Mouse (Mus musculus): Measurements from ENCODE around the gene Ttn. TPM values are rescaled to one million over a fixed set of nuclear protein-coding genes. Genes with fewer than 3 reads are reported as not detected.

Ttn gene
- polyA plus RNA-seq, 1 experiment from 2014 or later = 4.1 TPM

GRCm38 (mm10) chr2:76811160-76811559, 171.2 kb downstream of the Ttn start:
- no peak for ATAC-seq (ENCODE audit: low FRiP score, low TSS enrichment)
- no peak overlapping the region for H3K27ac ChIP-seq (ENCODE audit: low read length)
- 93% methylated on average over 17 of the region's 17 CpGs for WGBS
- no peaks in the 10 kb centered on the region for H3K9me3 ChIP-seq (ENCODE audit: low read length)
- H3K27me3 ChIP-seq (ENCODE audit: insufficient read depth, low read length) = no peaks in the 10 kb centered on the region
- H3K4me2 ChIP-seq (replicated peaks; ENCODE audit: low read depth, low read length) = no peak overlapping the region
- H3K4me1 ChIP-seq (ENCODE audit: insufficient read depth, low read length) = no peaks in the 10 kb centered on the region
- H3K9ac ChIP-seq (replicated peaks; ENCODE audit: low read length) = no peak overlapping the region
- H3K4me3 ChIP-seq (ENCODE audit: low read length) = no peak overlapping the region
- no peaks in the 10 kb centered on the region for H3K36me3 ChIP-seq (ENCODE audit: insufficient read depth, low read length)

- ATAC-seq (ENCODE audit: low FRiP score, low TSS enrichment) = no peak
- H3K9me3 ChIP-seq (ENCODE audit: low read length) = no peaks in the 10 kb centered on the region
- H3K9ac ChIP-seq (replicated peaks; ENCODE audit: low read length) = no peak overlapping the region
- no peak overlapping the region for H3K4me2 ChIP-seq (replicated peaks; ENCODE audit: low read depth, low read length)
- H3K4me1 ChIP-seq (ENCODE audit: insufficient read depth, low read length) = no peaks in the 10 kb centered on the region
- H3K36me3 ChIP-seq (ENCODE audit: insufficient read depth, low read length) = no peaks in the 10 kb centered on the region
- no peaks in the 10 kb centered on the region for H3K27me3 ChIP-seq (ENCODE audit: insufficient read depth, low read length)
- no peak overlapping the region for H3K4me3 ChIP-seq (ENCODE audit: low read length)
- H3K27ac ChIP-seq (ENCODE audit: low read length) = no peak overlapping the region
- 84% methylated on average over 10 of the region's 10 CpGs for WGBS
These were observed 174.0 kb downstream of the Ttn start for GRCm38 (mm10) chr2:76808334-76808733.

- no peak overlapping the region for H3K4me2 ChIP-seq (replicated peaks; ENCODE audit: low read depth, low read length)
- no peak for ATAC-seq (ENCODE audit: low FRiP score, low TSS enrichment)
- no peaks in the 10 kb centered on the region for H3K36me3 ChIP-seq (ENCODE audit: insufficient read depth, low read length)
- no peaks in the 10 kb centered on the region for H3K4me1 ChIP-seq (ENCODE audit: insufficient read depth, low read length)
- H3K9me3 ChIP-seq (ENCODE audit: low read length) = no peaks in the 10 kb centered on the region
- H3K9ac ChIP-seq (replicated peaks; ENCODE audit: low read length) = no peak overlapping the region
- H3K4me3 ChIP-seq (ENCODE audit: low read length) = no peak overlapping the region
- WGBS = 86% methylated on average over 7 of the region's 7 CpGs
- no peaks in the 10 kb centered on the region for H3K27me3 ChIP-seq (ENCODE audit: insufficient read depth, low read length)
- no peak overlapping the region for H3K27ac ChIP-seq (ENCODE audit: low read length)
These were observed 175.1 kb downstream of the Ttn start for GRCm38 (mm10) chr2:76807284-76807683.

GRCm38 (mm10) chr2:76806861-76807260, 175.5 kb downstream of the Ttn start:
- H3K9ac ChIP-seq (replicated peaks; ENCODE audit: low read length) = no peak overlapping the region
- no peaks in the 10 kb centered on the region for H3K36me3 ChIP-seq (ENCODE audit: insufficient read depth, low read length)
- ATAC-seq (ENCODE audit: low FRiP score, low TSS enrichment) = no peak
- H3K27ac ChIP-seq (ENCODE audit: low read length) = no peak overlapping the region
- H3K4me1 ChIP-seq (ENCODE audit: insufficient read depth, low read length) = no peaks in the 10 kb centered on the region
- H3K4me2 ChIP-seq (replicated peaks; ENCODE audit: low read depth, low read length) = no peak overlapping the region
- WGBS = 76% methylated on average over 9 of the region's 9 CpGs
- H3K27me3 ChIP-seq (ENCODE audit: insufficient read depth, low read length) = no peaks in the 10 kb centered on the region
- no peak overlapping the region for H3K4me3 ChIP-seq (ENCODE audit: low read length)
- no peaks in the 10 kb centered on the region for H3K9me3 ChIP-seq (ENCODE audit: low read length)

GRCm38 (mm10) chr2:76806376-76806775, 176.0 kb downstream of the Ttn start:
- Histone ChIP-seq H3K4me1 (ENCODE audit: insufficient read depth, low read length) (no peaks in the 10 kb centered on the region), H3K36me3 (ENCODE audit: insufficient read depth, low read length) (no peaks in the 10 kb centered on the region), H3K9ac (replicated peaks; ENCODE audit: low read length) (no peak overlapping the region), H3K4me3 (ENCODE audit: low read length) (no peak overlapping the region), H3K9me3 (ENCODE audit: low read length) (no peaks in the 10 kb centered on the region), H3K27ac (ENCODE audit: low read length) (no peak overlapping the region), H3K27me3 (ENCODE audit: insufficient read depth, low read length) (no peaks in the 10 kb centered on the region), H3K4me2 (replicated peaks; ENCODE audit: low read depth, low read length) (no peak overlapping the region)
- 68% methylated on average over 4 of the region's 4 CpGs for WGBS
- ATAC-seq (ENCODE audit: low FRiP score, low TSS enrichment) = no peak

- no peak overlapping the region for H3K4me2 ChIP-seq (replicated peaks; ENCODE audit: low read depth, low read length)
- H3K27me3 ChIP-seq (ENCODE audit: insufficient read depth, low read length) = no peaks in the 10 kb centered on the region
- no peak overlapping the region for H3K9ac ChIP-seq (replicated peaks; ENCODE audit: low read length)
- H3K27ac ChIP-seq (ENCODE audit: low read length) = no peak overlapping the region
- 75% methylated on average over 5 of the region's 5 CpGs for WGBS
- H3K4me3 ChIP-seq (ENCODE audit: low read length) = no peak overlapping the region
- H3K9me3 ChIP-seq (ENCODE audit: low read length) = no peaks in the 10 kb centered on the region
- no peak for ATAC-seq (ENCODE audit: low FRiP score, low TSS enrichment)
- no peaks in the 10 kb centered on the region for H3K4me1 ChIP-seq (ENCODE audit: insufficient read depth, low read length)
- H3K36me3 ChIP-seq (ENCODE audit: insufficient read depth, low read length) = no peaks in the 10 kb centered on the region
These were observed 177.0 kb downstream of the Ttn start for GRCm38 (mm10) chr2:76805191-76805892.

GRCm38 (mm10) chr2:76784171-76784570, 198.2 kb downstream of the Ttn start:
- Histone ChIP-seq H3K4me1 (ENCODE audit: insufficient read depth, low read length) (no peaks in the 10 kb centered on the region), H3K27ac (ENCODE audit: low read length) (no peak overlapping the region), H3K4me3 (ENCODE audit: low read length) (no peak overlapping the region), H3K4me2 (replicated peaks; ENCODE audit: low read depth, low read length) (no peak overlapping the region), H3K9me3 (ENCODE audit: low read length) (peaks cover 10% of the 10 kb centered on the region), H3K27me3 (ENCODE audit: insufficient read depth, low read length) (no peaks in the 10 kb centered on the region), H3K36me3 (ENCODE audit: insufficient read depth, low read length) (no peaks in the 10 kb centered on the region), H3K9ac (replicated peaks; ENCODE audit: low read length) (no peak overlapping the region)
- ATAC-seq (ENCODE audit: low FRiP score, low TSS enrichment) = no peak
- 96% methylated on average over 12 of the region's 12 CpGs for WGBS

GRCm38 (mm10) chr2:76780792-76781191, 201.6 kb downstream of the Ttn start:
- no peaks in the 10 kb centered on the region for H3K27me3 ChIP-seq (ENCODE audit: insufficient read depth, low read length)
- no peak overlapping the region for H3K4me2 ChIP-seq (replicated peaks; ENCODE audit: low read depth, low read length)
- no peak overlapping the region for H3K27ac ChIP-seq (ENCODE audit: low read length)
- no peaks in the 10 kb centered on the region for H3K4me1 ChIP-seq (ENCODE audit: insufficient read depth, low read length)
- peaks cover 10% of the 10 kb centered on the region for H3K9me3 ChIP-seq (ENCODE audit: low read length)
- WGBS = 89% methylated on average over 13 of the region's 13 CpGs
- H3K9ac ChIP-seq (replicated peaks; ENCODE audit: low read length) = no peak overlapping the region
- H3K36me3 ChIP-seq (ENCODE audit: insufficient read depth, low read length) = no peaks in the 10 kb centered on the region
- no peak overlapping the region for H3K4me3 ChIP-seq (ENCODE audit: low read length)
- no peak for ATAC-seq (ENCODE audit: low FRiP score, low TSS enrichment)

- no peak for ATAC-seq (ENCODE audit: low FRiP score, low TSS enrichment)
- no peak overlapping the region for H3K4me2 ChIP-seq (replicated peaks; ENCODE audit: low read depth, low read length)
- H3K4me3 ChIP-seq (ENCODE audit: low read length) = no peak overlapping the region
- no peaks in the 10 kb centered on the region for H3K27me3 ChIP-seq (ENCODE audit: insufficient read depth, low read length)
- H3K27ac ChIP-seq (ENCODE audit: low read length) = no peak overlapping the region
- H3K36me3 ChIP-seq (ENCODE audit: insufficient read depth, low read length) = no peaks in the 10 kb centered on the region
- no peaks in the 10 kb centered on the region for H3K4me1 ChIP-seq (ENCODE audit: insufficient read depth, low read length)
- no peak overlapping the region for H3K9ac ChIP-seq (replicated peaks; ENCODE audit: low read length)
- no peaks in the 10 kb centered on the region for H3K9me3 ChIP-seq (ENCODE audit: low read length)
- WGBS = 92% methylated on average over 10 of the region's 10 CpGs
These were observed 212.5 kb downstream of the Ttn start for GRCm38 (mm10) chr2:76769831-76770230.

- Histone ChIP-seq H3K4me3 (ENCODE audit: low read length) (no peak overlapping the region), H3K9me3 (ENCODE audit: low read length) (no peaks in the 10 kb centered on the region), H3K9ac (replicated peaks; ENCODE audit: low read length) (no peak overlapping the region), H3K27me3 (ENCODE audit: insufficient read depth, low read length) (no peaks in the 10 kb centered on the region), H3K36me3 (ENCODE audit: insufficient read depth, low read length) (no peaks in the 10 kb centered on the region), H3K27ac (ENCODE audit: low read length) (no peak overlapping the region), H3K4me2 (replicated peaks; ENCODE audit: low read depth, low read length) (no peak overlapping the region), H3K4me1 (ENCODE audit: insufficient read depth, low read length) (no peaks in the 10 kb centered on the region)
- no peak for ATAC-seq (ENCODE audit: low FRiP score, low TSS enrichment)
- 93% methylated on average over 12 of the region's 12 CpGs for WGBS
These were observed 215.1 kb downstream of the Ttn start for GRCm38 (mm10) chr2:76767231-76767630.
